Mouse (Mus musculus) thymus, postnatal 36 days (tissue): Measurements from ENCODE around the gene Olfr1395.
A peak's percentile ranks its signal among the peaks of the same experiment; 100 is the strongest.
"Not testable (repeated sequence)": the region's sequence is repeated elsewhere in the genome, so short reads cannot be mapped to it uniquely, and the experiment has no call there.

Experiments
- DNase-seq, 2 experiments: peaks; one replicate each; pipeline ENCODE4 v3.0.0; 2022; ENCODE audit warnings: mixed read lengths in 2 of 2

Olfr1395 gene

GRCm38 (mm10) chr11:49175345-49175744, 33.3 kb downstream of the Olfr1395 start:
- peak; percentile 15 to 28 for DNase-seq

GRCm38 (mm10) chr11:49176047-49176779, 34.1 kb downstream of the Olfr1395 start:
- not testable (repeated sequence) for DNase-seq

GRCm38 (mm10) chr11:49183172-49183571, 41.1 kb downstream of the Olfr1395 start:
- DNase-seq: no peak

- DNase-seq: no peak
Measured at GRCm38 (mm10) chr11:49186452-49186851, 44.4 kb downstream of the Olfr1395 start.

GRCm38 (mm10) chr11:49186955-49187488, 44.9 kb downstream of the Olfr1395 start, which contains the start of gene Btnl9:
TSS of gene Btnl9 (minus strand) at chr11:49187159.
- DNase-seq: no peak

- DNase-seq: no peak
Measured at GRCm38 (mm10) chr11:49187701-49188100, 45.6 kb downstream of the Olfr1395 start.

GRCm38 (mm10) chr11:49189737-49190136, 47.7 kb downstream of the Olfr1395 start:
- DNase-seq: peak; percentile 61 to 71

GRCm38 (mm10) chr11:49191083-49191482, 49.0 kb downstream of the Olfr1395 start:
- DNase-seq: no peak

- not testable (repeated sequence) for DNase-seq
Measured at GRCm38 (mm10) chr11:49194771-49195170, 52.7 kb downstream of the Olfr1395 start.

GRCm38 (mm10) chr11:49195819-49196322, 53.8 kb downstream of the Olfr1395 start:
- DNase-seq: peak; percentile 40 to 45
